Mouse (Mus musculus) granulocyte monocyte progenitor cell, adult 5-6 weeks (primary cell): ENCODE data around the gene Kcnn3. TPM values are rescaled to one million over a fixed set of nuclear protein-coding genes. Genes with fewer than 3 reads are reported as not detected.
A peak's percentile ranks its signal among the peaks of the same experiment; 100 is the strongest.

Experiments
- ATAC-seq: replicated peaks from 2 replicates; pipeline ENCODE4 v1.8.0; 2016; ENCODE audit warnings: mild to moderate bottlenecking, moderate TSS enrichment, inconsistent platforms; ENCODE audit not compliant: poor library complexity, severe bottlenecking
- total RNA-seq, 2 experiments: library from RNA; stranded (forward) in 1 of 2; stranded (reverse) in 1 of 2; fragments of 200-712, 200-1000 nt in 1 of 2; fragments of >200 nt in 1 of 2; fragmentation: Nextera tagmentation in 1 of 2; gene quantifications; 2 replicates each; pipeline ENCODE4 v1.2.3; 2014 to 2017

The Kcnn3 gene
- total RNA-seq, 2 experiments from 2014 or later: not detected

GRCm38 (mm10) chr3:89715207-89715966, 195.4 kb downstream of the Kcnn3 start:
- peak; percentile 43 for ATAC-seq

- ATAC-seq: no peak
Observed at GRCm38 (mm10) chr3:89715967-89716256, 195.9 kb downstream of the Kcnn3 start.

- no peak for ATAC-seq
Observed at GRCm38 (mm10) chr3:89722032-89722431, 202.1 kb downstream of the Kcnn3 start.

- ATAC-seq: no peak
Observed at GRCm38 (mm10) chr3:89723400-89724084, 203.6 kb downstream of the Kcnn3 start.

Other genes starting within 250 kb of the Kcnn3 start
- 55.0 and 80.7 TPM in 2 replicates for gene Slc50a1, start 249.6 kb upstream of the Kcnn3 start, total RNA-seq (2014; fragmentation: Nextera tagmentation)
- gene Slc50a1, start 249.6 kb upstream of the Kcnn3 start, total RNA-seq (2017): 62.0 and 65.0 TPM in 2 replicates
- not detected in 2 replicates for gene Efna1, start 239.0 kb upstream of the Kcnn3 start, total RNA-seq (2014; fragmentation: Nextera tagmentation)
- gene Efna1, start 239.0 kb upstream of the Kcnn3 start, total RNA-seq (2017): not detected in 2 replicates
- gene Efna3, start 197.2 kb upstream of the Kcnn3 start, total RNA-seq (2014; fragmentation: Nextera tagmentation): not detected in 2 replicates
- gene Efna3, start 197.2 kb upstream of the Kcnn3 start, total RNA-seq (2017): not detected in 2 replicates
- 0.66 and 2.1 TPM in 2 replicates for gene Efna4, start 182.1 kb upstream of the Kcnn3 start, total RNA-seq (2014; fragmentation: Nextera tagmentation)
- gene Efna4, start 182.1 kb upstream of the Kcnn3 start, total RNA-seq (2017): not detected in 2 replicates
- gene Adam15, start 170.2 kb upstream of the Kcnn3 start, total RNA-seq (2014; fragmentation: Nextera tagmentation): 42.7 and 80.7 TPM in 2 replicates
- 34.8 and 44.8 TPM in 2 replicates for gene Adam15, start 170.2 kb upstream of the Kcnn3 start, total RNA-seq (2017)
- gene Dcst2, start 158.2 kb upstream of the Kcnn3 start, total RNA-seq (2014; fragmentation: Nextera tagmentation): not detected in 2 replicates
- not detected in 2 replicates for gene Dcst2, start 158.2 kb upstream of the Kcnn3 start, total RNA-seq (2017)
- not detected in 2 replicates for gene Dcst1, start 154.9 kb upstream of the Kcnn3 start, total RNA-seq (2014; fragmentation: Nextera tagmentation)
- gene Dcst1, start 154.9 kb upstream of the Kcnn3 start, total RNA-seq (2017): not detected in 2 replicates
- 8.5 and 18.6 TPM in 2 replicates for gene Zbtb7b, start 125.4 kb upstream of the Kcnn3 start, total RNA-seq (2014; fragmentation: Nextera tagmentation)
- gene Zbtb7b, start 125.4 kb upstream of the Kcnn3 start, total RNA-seq (2017): 7.5 and 14.0 TPM in 2 replicates
- gene Lenep, start 117.4 kb upstream of the Kcnn3 start, total RNA-seq (2014; fragmentation: Nextera tagmentation): 0.64 and 2.1 TPM in 2 replicates
- not detected in 2 replicates for gene Lenep, start 117.4 kb upstream of the Kcnn3 start, total RNA-seq (2017)
- 27.5 and 41.7 TPM in 2 replicates for gene Flad1, start 108.3 kb upstream of the Kcnn3 start, total RNA-seq (2014; fragmentation: Nextera tagmentation)
- 15.3 and 16.2 TPM in 2 replicates for gene Flad1, start 108.3 kb upstream of the Kcnn3 start, total RNA-seq (2017)
- 178 and 260 TPM in 2 replicates for gene Cks1b, start 101.8 kb upstream of the Kcnn3 start, total RNA-seq (2014; fragmentation: Nextera tagmentation)
- gene Cks1b, start 101.8 kb upstream of the Kcnn3 start, total RNA-seq (2017): 194 and 212 TPM in 2 replicates
- 51.2 and 75.8 TPM in 2 replicates for gene Shc1, start 101.7 kb upstream of the Kcnn3 start, total RNA-seq (2014; fragmentation: Nextera tagmentation)
- gene Shc1, start 101.7 kb upstream of the Kcnn3 start, total RNA-seq (2017): 37.7 and 49.1 TPM in 2 replicates
- 18.9 and 35.2 TPM in 2 replicates for gene Pygo2, start 90.0 kb upstream of the Kcnn3 start, total RNA-seq (2014; fragmentation: Nextera tagmentation)
- gene Pygo2, start 90.0 kb upstream of the Kcnn3 start, total RNA-seq (2017): 8.8 and 8.9 TPM in 2 replicates
- gene Pbxip1, start 83.5 kb upstream of the Kcnn3 start, total RNA-seq (2014; fragmentation: Nextera tagmentation): 9.7 TPM in 2 replicates
- 7.8 and 12.2 TPM in 2 replicates for gene Pbxip1, start 83.5 kb upstream of the Kcnn3 start, total RNA-seq (2017)
- gene Pmvk, start 65.6 kb upstream of the Kcnn3 start, total RNA-seq (2014; fragmentation: Nextera tagmentation): 13.3 and 20.7 TPM in 2 replicates
- 9.5 and 22.8 TPM in 2 replicates for gene Pmvk, start 65.6 kb upstream of the Kcnn3 start, total RNA-seq (2017)
- gene Adar, start 194.9 kb downstream of the Kcnn3 start, total RNA-seq (2014; fragmentation: Nextera tagmentation): 33.2 and 35.2 TPM in 2 replicates
- 21.1 and 30.4 TPM in 2 replicates for gene Adar, start 194.9 kb downstream of the Kcnn3 start, total RNA-seq (2017)
- gene Chrnb2, start 244.5 kb downstream of the Kcnn3 start, total RNA-seq (2014; fragmentation: Nextera tagmentation): 0.77 TPM in 1 of 2 replicates, not detected in the other
- gene Chrnb2, start 244.5 kb downstream of the Kcnn3 start, total RNA-seq (2017): 0.39 and 0.72 TPM in 2 replicates